Mouse (Mus musculus): ENCODE data around the gene Snd1. TPM values are rescaled to one million over a fixed set of nuclear protein-coding genes. Genes with fewer than 3 reads are reported as not detected.

Gene Snd1
- polyA plus RNA-seq, 1 experiment = 62.1 TPM

GRCm38 (mm10) chr6:28871725-28872420, 396.9 kb downstream of the Snd1 start:
- Histone ChIP-seq H3K4me1 (ENCODE audit: control insufficient read depth, insufficient read depth, low read length) (peaks cover 8% of the 10 kb centered on the region), H3K27ac (ENCODE audit: insufficient read depth, low read length) (no peak overlapping the region), H3K4me3 (ENCODE audit: insufficient read depth, low read length) (no peak overlapping the region)
- TF ChIP-seq POLR2A (IDR thresholded peaks at IDR 0.05; ENCODE audit: extremely low read depth, insufficient read depth, low read length) (no peak), CTCF (IDR thresholded peaks at IDR 0.05; ENCODE audit: extremely low read depth, insufficient read depth, low read length) (no peak)

GRCm38 (mm10) chr6:28872421-28872795, 397.5 kb downstream of the Snd1 start:
- H3K4me3 ChIP-seq (ENCODE audit: insufficient read depth, low read length) = no peak overlapping the region
- H3K4me1 ChIP-seq (ENCODE audit: control insufficient read depth, insufficient read depth, low read length) = peaks cover 8% of the 10 kb centered on the region
- TF ChIP-seq CTCF (IDR thresholded peaks at IDR 0.05; ENCODE audit: extremely low read depth, insufficient read depth, low read length) = no peak
- TF ChIP-seq POLR2A (IDR thresholded peaks at IDR 0.05; ENCODE audit: extremely low read depth, insufficient read depth, low read length) = no peak
- H3K27ac ChIP-seq (ENCODE audit: insufficient read depth, low read length) = no peak overlapping the region

- Histone ChIP-seq H3K27ac (ENCODE audit: insufficient read depth, low read length) (0 out of 2 replicates have a peak overlapping the region, but pooled peaks have one; percentile 23), H3K4me1 (ENCODE audit: control insufficient read depth, insufficient read depth, low read length) (peaks cover 13% of the 10 kb centered on the region), H3K4me3 (ENCODE audit: insufficient read depth, low read length) (no peak overlapping the region)
- TF ChIP-seq POLR2A (IDR thresholded peaks at IDR 0.05; ENCODE audit: extremely low read depth, insufficient read depth, low read length) (no peak), CTCF (IDR thresholded peaks at IDR 0.05; ENCODE audit: extremely low read depth, insufficient read depth, low read length) (no peak)
Measured at GRCm38 (mm10) chr6:28874053-28874452, 399.1 kb downstream of the Snd1 start.

- TF ChIP-seq CTCF (IDR thresholded peaks at IDR 0.05; ENCODE audit: extremely low read depth, insufficient read depth, low read length) = no peak
- no peak for TF ChIP-seq POLR2A (IDR thresholded peaks at IDR 0.05; ENCODE audit: extremely low read depth, insufficient read depth, low read length)
- H3K27ac ChIP-seq (ENCODE audit: insufficient read depth, low read length) = no peak overlapping the region
- H3K4me1 ChIP-seq (ENCODE audit: control insufficient read depth, insufficient read depth, low read length) = peaks cover 13% of the 10 kb centered on the region
- no peak overlapping the region for H3K4me3 ChIP-seq (ENCODE audit: insufficient read depth, low read length)
Measured at GRCm38 (mm10) chr6:28874759-28875158, 399.8 kb downstream of the Snd1 start.

GRCm38 (mm10) chr6:28875333-28875732, 400.4 kb downstream of the Snd1 start:
- H3K4me1 ChIP-seq (ENCODE audit: control insufficient read depth, insufficient read depth, low read length) = peaks cover 13% of the 10 kb centered on the region
- H3K27ac ChIP-seq (ENCODE audit: insufficient read depth, low read length) = no peak overlapping the region
- no peak overlapping the region for H3K4me3 ChIP-seq (ENCODE audit: insufficient read depth, low read length)
- TF ChIP-seq CTCF (IDR thresholded peaks at IDR 0.05; ENCODE audit: extremely low read depth, insufficient read depth, low read length) (no peak), POLR2A (IDR thresholded peaks at IDR 0.05; ENCODE audit: extremely low read depth, insufficient read depth, low read length) (no peak)

- peaks cover 13% of the 10 kb centered on the region for H3K4me1 ChIP-seq (ENCODE audit: control insufficient read depth, insufficient read depth, low read length)
- no peak overlapping the region for H3K4me3 ChIP-seq (ENCODE audit: insufficient read depth, low read length)
- TF ChIP-seq POLR2A (IDR thresholded peaks at IDR 0.05; ENCODE audit: extremely low read depth, insufficient read depth, low read length) = no peak
- no peak for TF ChIP-seq CTCF (IDR thresholded peaks at IDR 0.05; ENCODE audit: extremely low read depth, insufficient read depth, low read length)
- H3K27ac ChIP-seq (ENCODE audit: insufficient read depth, low read length) = no peak overlapping the region
Measured at GRCm38 (mm10) chr6:28876492-28876891, 401.6 kb downstream of the Snd1 start.

- TF ChIP-seq CTCF (IDR thresholded peaks at IDR 0.05; ENCODE audit: extremely low read depth, insufficient read depth, low read length) (no peak), POLR2A (IDR thresholded peaks at IDR 0.05; ENCODE audit: extremely low read depth, insufficient read depth, low read length) (0 out of 2 replicates have a peak, but pooled peaks have one; percentile 2)
- no peak overlapping the region for H3K4me3 ChIP-seq (ENCODE audit: insufficient read depth, low read length)
- no peak overlapping the region for H3K27ac ChIP-seq (ENCODE audit: insufficient read depth, low read length)
- H3K4me1 ChIP-seq (ENCODE audit: control insufficient read depth, insufficient read depth, low read length) = peaks cover 5% of the 10 kb centered on the region
Measured at GRCm38 (mm10) chr6:28877945-28878666, 403.2 kb downstream of the Snd1 start.

GRCm38 (mm10) chr6:28879315-28879714, 404.4 kb downstream of the Snd1 start:
- peaks cover 5% of the 10 kb centered on the region for H3K4me1 ChIP-seq (ENCODE audit: control insufficient read depth, insufficient read depth, low read length)
- H3K4me3 ChIP-seq (ENCODE audit: insufficient read depth, low read length) = no peak overlapping the region
- no peak overlapping the region for H3K27ac ChIP-seq (ENCODE audit: insufficient read depth, low read length)
- no peak for TF ChIP-seq CTCF (IDR thresholded peaks at IDR 0.05; ENCODE audit: extremely low read depth, insufficient read depth, low read length)
- no peak for TF ChIP-seq POLR2A (IDR thresholded peaks at IDR 0.05; ENCODE audit: extremely low read depth, insufficient read depth, low read length)

GRCm38 (mm10) chr6:28880909-28881308, 406.0 kb downstream of the Snd1 start:
- no peak overlapping the region for H3K4me3 ChIP-seq (ENCODE audit: insufficient read depth, low read length)
- peaks cover 5% of the 10 kb centered on the region for H3K4me1 ChIP-seq (ENCODE audit: control insufficient read depth, insufficient read depth, low read length)
- TF ChIP-seq POLR2A (IDR thresholded peaks at IDR 0.05; ENCODE audit: extremely low read depth, insufficient read depth, low read length) (no peak), CTCF (IDR thresholded peaks at IDR 0.05; ENCODE audit: extremely low read depth, insufficient read depth, low read length) (no peak)
- no peak overlapping the region for H3K27ac ChIP-seq (ENCODE audit: insufficient read depth, low read length)

GRCm38 (mm10) chr6:28883518-28883917, 408.6 kb downstream of the Snd1 start:
- Histone ChIP-seq H3K27ac (ENCODE audit: insufficient read depth, low read length) (no peak overlapping the region), H3K4me3 (ENCODE audit: insufficient read depth, low read length) (no peak overlapping the region), H3K4me1 (ENCODE audit: control insufficient read depth, insufficient read depth, low read length) (no peaks in the 10 kb centered on the region)
- TF ChIP-seq CTCF (IDR thresholded peaks at IDR 0.05; ENCODE audit: extremely low read depth, insufficient read depth, low read length) (no peak), POLR2A (IDR thresholded peaks at IDR 0.05; ENCODE audit: extremely low read depth, insufficient read depth, low read length) (no peak)
